Mouse (Mus musculus): ENCODE results near the gene Foxp1.

DNA sequence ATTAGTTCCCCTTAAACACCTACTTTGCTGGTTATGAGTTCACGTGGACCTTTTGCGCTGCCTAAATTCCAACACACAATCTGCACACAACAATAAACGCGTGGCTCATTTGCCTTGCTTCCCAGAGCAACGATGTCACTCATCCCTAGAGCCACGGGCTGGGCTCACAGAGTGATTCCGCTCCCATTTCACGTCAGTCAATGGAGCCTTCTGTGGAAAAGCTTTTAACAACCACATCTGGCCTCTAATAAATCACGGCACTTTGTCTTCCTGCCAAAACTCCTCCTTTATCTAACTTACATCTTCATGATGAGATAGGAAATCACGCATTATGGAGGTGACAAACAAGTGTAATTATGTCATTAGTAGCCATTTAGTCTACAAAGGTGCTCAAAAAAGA is 174.7 kb downstream of the Foxp1 start:
- TF ChIP-seq CTCF (IDR thresholded peaks at IDR 0.05; ENCODE audit: low read depth, low read length) (no peak), GATA2 (IDR thresholded peaks at IDR 0.05; ENCODE audit: borderline replicate concordance, low read depth, low read length) (no peak), GATA1 (IDR thresholded peaks at IDR 0.05; ENCODE audit: borderline replicate concordance, low read length) (no peak), TAL1 (conservative IDR thresholded peaks at IDR 0.05; ENCODE audit: low read depth, low read length) (no peak), POLR2AphosphoS5 (IDR thresholded peaks at IDR 0.05; ENCODE audit: insufficient replicate concordance, low read depth, low read length) (no peak)

Data from G1E (cell line).